Mouse (Mus musculus): ENCODE results near the gene Ctla4. TPM values are rescaled to one million over a fixed set of nuclear protein-coding genes. Genes with fewer than 3 reads are reported as not detected.

The Ctla4 gene
- polyA plus RNA-seq (2015; fragmentation: Nextera tagmentation; extraction: Ambion mirVana) = not detected in 2 replicates

DNA sequence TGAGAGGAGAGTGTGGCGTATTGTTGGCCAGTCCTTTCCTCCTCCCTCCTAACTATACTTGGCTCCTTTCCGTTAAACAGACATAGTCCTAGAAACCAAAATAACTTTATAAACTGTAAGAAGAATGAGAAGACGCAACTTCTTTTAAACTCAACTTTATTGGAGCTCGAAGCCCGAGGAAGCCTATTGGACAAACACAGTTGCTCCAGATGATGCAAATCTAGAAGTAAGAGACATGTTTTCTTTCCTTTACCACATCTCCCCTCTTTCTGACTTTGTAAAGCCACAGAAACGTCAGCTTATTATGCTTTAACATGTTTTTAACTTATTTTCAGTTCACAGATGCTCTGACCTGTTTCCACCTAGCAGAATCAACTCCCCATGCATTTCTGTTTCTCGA is at the start of gene Ctla4:
Gene Ctla4, plus strand, starts transcription at position 20 of the 400 bp plus-strand sequence.
- WGBS = 95% methylated on average over 7 of the region's 7 CpGs
- ATAC-seq = no peak
- H3K4me2 ChIP-seq (ENCODE audit: low read length) = no peak within 1 kb of the TSS
- no peaks in the 10 kb centered on the region for H3K4me1 ChIP-seq (ENCODE audit: control insufficient read depth, insufficient read depth, low read depth, low read length)
- no peak within 1 kb of the TSS for H3K27ac ChIP-seq (ENCODE audit: low read depth, low read length)
- H3K9me3 ChIP-seq (ENCODE audit: control insufficient read depth, low read length) = no peaks in the 10 kb centered on the region
- no peak within 1 kb of the TSS for H3K4me3 ChIP-seq (ENCODE audit: low read length)
- no peaks in the 10 kb centered on the region for H3K27me3 ChIP-seq (replicated peaks; ENCODE audit: control insufficient read depth, insufficient read depth, low read length)
- H3K9ac ChIP-seq (ENCODE audit: low read depth, low read length) = no peak within 1 kb of the TSS
- no peaks in the 10 kb centered on the region for H3K36me3 ChIP-seq (ENCODE audit: control insufficient read depth, insufficient read depth, low read length)

- no peak for ATAC-seq
- H3K4me2 ChIP-seq (ENCODE audit: low read length) = no peak overlapping the region
- no peaks in the 10 kb centered on the region for H3K27me3 ChIP-seq (replicated peaks; ENCODE audit: control insufficient read depth, insufficient read depth, low read length)
- no peaks in the 10 kb centered on the region for H3K36me3 ChIP-seq (ENCODE audit: control insufficient read depth, insufficient read depth, low read length)
- H3K4me3 ChIP-seq (ENCODE audit: low read length) = no peak overlapping the region
- no peaks in the 10 kb centered on the region for H3K4me1 ChIP-seq (ENCODE audit: control insufficient read depth, insufficient read depth, low read depth, low read length)
- 92% methylated on average over 1 of the region's 1 CpGs for WGBS
- no peak overlapping the region for H3K27ac ChIP-seq (ENCODE audit: low read depth, low read length)
- H3K9ac ChIP-seq (ENCODE audit: low read depth, low read length) = no peak overlapping the region
- no peaks in the 10 kb centered on the region for H3K9me3 ChIP-seq (ENCODE audit: control insufficient read depth, low read length)
These were observed 47.6 kb upstream of the Ctla4 start for GRCm38 (mm10) chr1:60839161-60839560.

DNA sequence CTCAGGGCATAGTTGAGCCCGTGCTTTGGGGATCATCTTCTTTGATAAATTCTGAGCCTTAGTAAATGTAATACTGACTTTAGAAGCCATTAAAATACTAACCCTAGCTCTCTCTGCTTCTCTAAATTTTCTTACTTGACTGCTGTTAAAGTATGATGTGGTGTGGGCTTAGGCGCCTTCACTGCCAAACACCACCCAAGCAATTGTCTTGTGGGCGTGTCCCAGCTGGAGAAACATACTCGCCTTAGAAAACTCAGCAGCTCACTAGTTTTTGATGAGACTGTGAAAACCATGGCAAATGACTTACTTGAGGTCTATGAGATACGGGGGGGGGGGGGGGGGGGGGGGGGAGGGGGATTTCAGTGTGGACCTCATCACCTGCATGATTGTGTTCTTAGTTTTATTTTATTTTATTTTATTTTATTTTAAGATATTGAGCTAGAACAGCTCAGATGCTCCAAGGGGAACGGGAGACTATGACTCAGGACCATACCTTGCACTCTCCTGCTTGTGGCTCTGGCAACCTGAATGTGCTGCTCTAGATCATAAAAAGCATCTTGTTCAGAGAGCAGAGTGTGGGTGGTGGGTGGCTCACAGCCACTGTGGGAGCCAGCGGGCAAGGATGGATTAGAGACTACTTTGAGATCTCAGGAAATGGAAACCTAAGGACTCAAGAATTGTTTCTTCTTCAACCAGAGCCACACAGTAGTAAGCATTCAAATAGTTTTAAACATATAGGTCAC is 41.3 kb upstream of the Ctla4 start:
- no peak overlapping the region for H3K9ac ChIP-seq (ENCODE audit: low read depth, low read length)
- no peaks in the 10 kb centered on the region for H3K27me3 ChIP-seq (replicated peaks; ENCODE audit: control insufficient read depth, insufficient read depth, low read length)
- no peaks in the 10 kb centered on the region for H3K36me3 ChIP-seq (ENCODE audit: control insufficient read depth, insufficient read depth, low read length)
- H3K4me3 ChIP-seq (ENCODE audit: low read length) = no peak overlapping the region
- H3K9me3 ChIP-seq (ENCODE audit: control insufficient read depth, low read length) = no peaks in the 10 kb centered on the region
- no peaks in the 10 kb centered on the region for H3K4me1 ChIP-seq (ENCODE audit: control insufficient read depth, insufficient read depth, low read depth, low read length)
- ATAC-seq = no peak
- H3K27ac ChIP-seq (ENCODE audit: low read depth, low read length) = no peak overlapping the region
- 88% methylated on average over 7 of the region's 7 CpGs for whole genome bisulfite sequencing
- H3K4me2 ChIP-seq (ENCODE audit: low read length) = no peak overlapping the region

DNA sequence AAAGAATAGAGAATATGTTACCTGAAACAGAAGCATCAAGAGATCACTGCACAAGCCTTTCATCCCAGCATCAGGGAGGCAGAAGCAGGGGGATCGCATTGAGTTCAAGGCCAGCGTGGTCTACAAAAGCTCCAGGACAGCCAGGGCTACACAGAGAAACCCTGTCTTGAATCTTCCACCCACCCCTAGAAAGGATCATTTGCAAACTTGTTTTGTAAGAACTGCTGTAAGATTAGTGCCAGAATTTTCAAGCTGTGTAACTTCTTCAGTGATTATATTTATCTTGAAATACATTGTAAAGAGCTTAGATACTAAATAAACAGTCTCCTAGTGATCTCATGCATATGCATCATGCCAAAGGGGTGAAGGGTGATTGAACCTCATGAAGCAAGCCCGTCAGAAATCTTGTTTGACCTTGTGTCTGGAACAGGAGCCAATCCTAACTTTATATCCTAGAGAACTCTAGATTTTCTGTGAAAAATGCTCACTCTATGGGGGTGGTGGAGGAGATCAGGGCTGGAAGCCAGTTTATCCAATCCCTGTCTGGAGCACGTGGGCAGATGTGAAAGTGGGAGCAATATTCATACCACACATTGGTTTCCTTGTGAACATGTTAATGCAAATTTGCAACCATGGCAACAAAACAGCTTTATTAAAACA is 40.1 kb upstream of the Ctla4 start:
- Histone ChIP-seq H3K4me3 (ENCODE audit: low read length) (no peak overlapping the region), H3K9ac (ENCODE audit: low read depth, low read length) (no peak overlapping the region), H3K4me1 (ENCODE audit: control insufficient read depth, insufficient read depth, low read depth, low read length) (peaks cover 3% of the 10 kb centered on the region), H3K4me2 (ENCODE audit: low read length) (no peak overlapping the region), H3K36me3 (ENCODE audit: control insufficient read depth, insufficient read depth, low read length) (no peaks in the 10 kb centered on the region), H3K27me3 (replicated peaks; ENCODE audit: control insufficient read depth, insufficient read depth, low read length) (no peaks in the 10 kb centered on the region), H3K27ac (ENCODE audit: low read depth, low read length) (no peak overlapping the region), H3K9me3 (ENCODE audit: control insufficient read depth, low read length) (no peaks in the 10 kb centered on the region)
- ATAC-seq = no peak
- 55% methylated on average over 4 of the region's 4 CpGs for WGBS

- Histone ChIP-seq H3K4me2 (ENCODE audit: low read length) (no peak overlapping the region), H3K9ac (ENCODE audit: low read depth, low read length) (no peak overlapping the region), H3K9me3 (ENCODE audit: control insufficient read depth, low read length) (no peaks in the 10 kb centered on the region), H3K27me3 (replicated peaks; ENCODE audit: control insufficient read depth, insufficient read depth, low read length) (no peaks in the 10 kb centered on the region), H3K36me3 (ENCODE audit: control insufficient read depth, insufficient read depth, low read length) (no peaks in the 10 kb centered on the region), H3K4me1 (ENCODE audit: control insufficient read depth, insufficient read depth, low read depth, low read length) (peaks cover 3% of the 10 kb centered on the region), H3K27ac (ENCODE audit: low read depth, low read length) (no peak overlapping the region), H3K4me3 (ENCODE audit: low read length) (no peak overlapping the region)
- 94% methylated on average over 2 of the region's 2 CpGs for WGBS
- no peak for ATAC-seq
These were observed 37.7 kb upstream of the Ctla4 start for GRCm38 (mm10) chr1:60849112-60849511.

DNA sequence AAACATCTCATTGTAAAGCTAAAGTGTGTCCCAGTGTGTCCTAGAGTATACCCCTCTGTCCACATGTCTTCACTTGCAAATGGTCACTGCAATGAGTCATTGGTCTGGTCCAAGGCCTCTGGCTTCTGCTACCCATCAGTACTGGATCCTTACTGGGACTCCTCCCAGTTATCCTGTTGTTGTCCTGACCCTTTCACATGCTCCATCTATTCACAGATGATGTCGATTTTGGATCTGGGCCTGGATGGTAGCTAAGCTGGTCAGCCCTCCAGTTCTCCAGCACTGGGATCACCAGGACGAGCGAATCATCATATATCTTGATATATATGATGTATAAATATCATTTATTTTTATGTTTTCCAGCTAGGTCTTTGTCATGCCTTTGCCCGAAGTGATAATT is 37.0 kb upstream of the Ctla4 start:
- Histone ChIP-seq H3K4me2 (ENCODE audit: low read length) (no peak overlapping the region), H3K27me3 (replicated peaks; ENCODE audit: control insufficient read depth, insufficient read depth, low read length) (no peaks in the 10 kb centered on the region), H3K36me3 (ENCODE audit: control insufficient read depth, insufficient read depth, low read length) (no peaks in the 10 kb centered on the region), H3K4me1 (ENCODE audit: control insufficient read depth, insufficient read depth, low read depth, low read length) (peaks cover 3% of the 10 kb centered on the region), H3K9ac (ENCODE audit: low read depth, low read length) (no peak overlapping the region), H3K9me3 (ENCODE audit: control insufficient read depth, low read length) (no peaks in the 10 kb centered on the region), H3K27ac (ENCODE audit: low read depth, low read length) (no peak overlapping the region), H3K4me3 (ENCODE audit: low read length) (no peak overlapping the region)
- ATAC-seq = no peak
- 85% methylated on average over 4 of the region's 4 CpGs for WGBS

DNA sequence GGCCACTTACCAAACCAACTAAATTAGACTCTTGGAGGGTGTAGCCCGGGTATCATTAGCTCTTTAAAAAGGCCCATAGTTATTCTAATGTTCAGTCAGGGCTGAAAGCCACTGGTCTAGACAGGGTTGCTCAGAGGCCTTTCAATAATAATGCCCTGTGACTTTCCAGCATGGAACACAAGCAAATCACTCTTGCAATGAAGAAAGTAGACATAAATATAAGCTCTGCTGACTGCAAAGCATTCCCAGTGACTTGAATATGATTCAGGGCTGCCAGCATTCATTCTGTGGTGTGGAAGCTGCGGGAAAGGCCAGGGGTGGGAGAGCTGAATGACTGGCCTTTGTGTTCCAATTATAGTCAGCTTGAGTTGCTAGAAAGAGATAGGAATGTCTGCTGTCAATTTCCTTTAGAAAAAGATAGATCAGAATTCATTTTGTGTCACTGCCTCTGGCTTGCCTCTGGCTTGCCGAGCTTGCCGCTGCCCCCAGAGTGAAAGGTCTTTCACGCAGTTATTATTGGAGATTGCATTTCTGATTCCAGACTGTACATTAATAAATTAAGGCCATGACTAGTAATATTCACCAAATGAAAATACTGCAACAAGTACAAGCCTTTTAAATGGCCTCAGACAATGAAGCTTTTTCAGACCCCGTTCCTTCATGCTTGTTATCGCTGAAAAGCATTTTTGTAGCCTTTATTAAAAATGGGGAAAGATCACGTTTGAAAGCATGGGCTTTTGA is 35.6 kb upstream of the Ctla4 start:
- Histone ChIP-seq H3K27me3 (replicated peaks; ENCODE audit: control insufficient read depth, insufficient read depth, low read length) (no peaks in the 10 kb centered on the region), H3K36me3 (ENCODE audit: control insufficient read depth, insufficient read depth, low read length) (no peaks in the 10 kb centered on the region), H3K4me3 (ENCODE audit: low read length) (no peak overlapping the region), H3K4me1 (ENCODE audit: control insufficient read depth, insufficient read depth, low read depth, low read length) (peaks cover 3% of the 10 kb centered on the region), H3K9ac (ENCODE audit: low read depth, low read length) (no peak overlapping the region), H3K27ac (ENCODE audit: low read depth, low read length) (no peak overlapping the region), H3K9me3 (ENCODE audit: control insufficient read depth, low read length) (no peaks in the 10 kb centered on the region), H3K4me2 (ENCODE audit: low read length) (no peak overlapping the region)
- peak; percentile 89 for ATAC-seq
- 15% methylated on average over 8 of the region's 8 CpGs for WGBS

DNA sequence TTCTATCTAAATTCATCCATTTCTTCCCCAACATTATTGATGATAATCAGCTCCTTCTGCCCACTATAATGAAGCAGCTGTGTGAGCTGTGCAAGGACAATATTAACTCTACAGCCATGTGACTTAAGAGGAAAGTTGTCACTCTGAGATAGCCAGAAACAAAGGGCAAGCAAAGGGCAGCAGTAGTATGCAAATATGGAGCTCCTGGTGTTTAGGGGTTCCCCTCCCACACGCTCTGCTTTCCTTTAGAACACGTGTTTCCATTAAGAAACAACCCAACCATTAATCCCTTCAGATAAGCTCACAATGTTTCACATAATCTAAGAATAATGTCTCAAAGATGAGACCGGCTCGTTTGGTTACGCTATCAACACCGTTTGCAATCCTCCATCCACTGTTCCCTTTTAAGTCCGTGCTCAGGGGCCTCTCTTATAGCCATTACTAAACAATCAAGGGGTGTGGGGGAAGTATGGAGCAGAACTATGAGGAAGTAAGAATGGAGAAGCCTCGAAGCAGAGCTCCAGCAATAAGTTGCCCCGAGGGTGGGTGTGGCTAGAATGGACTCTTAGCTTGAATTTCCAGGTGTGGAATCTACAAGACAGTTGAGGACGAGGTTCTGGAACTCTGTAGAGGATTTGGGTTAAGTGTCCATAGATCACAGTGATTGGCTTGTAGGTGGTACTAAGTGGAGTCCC is 34.6 kb upstream of the Ctla4 start:
- Histone ChIP-seq H3K27me3 (replicated peaks; ENCODE audit: control insufficient read depth, insufficient read depth, low read length) (no peaks in the 10 kb centered on the region), H3K27ac (ENCODE audit: low read depth, low read length) (no peak overlapping the region), H3K4me3 (ENCODE audit: low read length) (no peak overlapping the region), H3K9ac (ENCODE audit: low read depth, low read length) (no peak overlapping the region), H3K4me1 (ENCODE audit: control insufficient read depth, insufficient read depth, low read depth, low read length) (peaks cover 3% of the 10 kb centered on the region), H3K36me3 (ENCODE audit: control insufficient read depth, insufficient read depth, low read length) (no peaks in the 10 kb centered on the region), H3K4me2 (ENCODE audit: low read length) (no peak overlapping the region), H3K9me3 (ENCODE audit: control insufficient read depth, low read length) (no peaks in the 10 kb centered on the region)
- WGBS = 41% methylated on average over 10 of the region's 10 CpGs
- ATAC-seq = no peak

- Histone ChIP-seq H3K4me2 (ENCODE audit: low read length) (no peak overlapping the region), H3K9me3 (ENCODE audit: control insufficient read depth, low read length) (no peaks in the 10 kb centered on the region), H3K4me1 (ENCODE audit: control insufficient read depth, insufficient read depth, low read depth, low read length) (peaks cover 3% of the 10 kb centered on the region), H3K27me3 (replicated peaks; ENCODE audit: control insufficient read depth, insufficient read depth, low read length) (no peaks in the 10 kb centered on the region), H3K36me3 (ENCODE audit: control insufficient read depth, insufficient read depth, low read length) (no peaks in the 10 kb centered on the region), H3K9ac (ENCODE audit: low read depth, low read length) (no peak overlapping the region), H3K4me3 (ENCODE audit: low read length) (no peak overlapping the region), H3K27ac (ENCODE audit: low read depth, low read length) (no peak overlapping the region)
- no peak for ATAC-seq
- 75% methylated on average over 6 of the region's 6 CpGs for WGBS
These were observed 34.0 kb upstream of the Ctla4 start for GRCm38 (mm10) chr1:60852770-60853147.

All from hindbrain, embryonic 16.5 days (tissue).